Mouse (Mus musculus): ENCODE data around the gene Mal. TPM values are rescaled to one million over a fixed set of nuclear protein-coding genes. Genes with fewer than 3 reads are reported as not detected.
A peak's percentile ranks its signal among the peaks of the same experiment; 100 is the strongest.
"Not testable (repeated sequence)": the region's sequence is repeated elsewhere in the genome, so short reads cannot be mapped to it uniquely, and the experiment has no call there.

Mal gene
- polyA plus RNA-seq, 1 experiment: 113 TPM

DNA sequence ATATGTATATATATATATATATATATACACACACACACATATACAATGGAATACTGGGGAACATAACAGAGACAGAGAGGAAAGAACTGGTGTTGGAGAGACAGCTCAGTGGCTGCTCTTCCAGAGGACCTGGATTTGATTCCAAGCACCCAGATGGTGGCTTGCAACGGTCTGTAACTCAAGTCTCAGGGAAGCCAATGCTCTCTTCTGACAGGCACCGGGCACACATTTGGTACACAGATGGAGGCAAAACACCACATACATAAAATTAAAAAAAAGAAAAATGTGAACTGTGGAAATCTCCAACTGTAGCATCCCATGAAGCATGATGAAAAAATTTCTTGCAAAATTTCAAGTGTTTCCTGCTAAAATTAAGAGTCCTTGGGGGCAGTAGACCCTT, 31.7 kb downstream of the Mal start:
- DNase-seq (ENCODE audit: low spot score): no peak

DNA sequence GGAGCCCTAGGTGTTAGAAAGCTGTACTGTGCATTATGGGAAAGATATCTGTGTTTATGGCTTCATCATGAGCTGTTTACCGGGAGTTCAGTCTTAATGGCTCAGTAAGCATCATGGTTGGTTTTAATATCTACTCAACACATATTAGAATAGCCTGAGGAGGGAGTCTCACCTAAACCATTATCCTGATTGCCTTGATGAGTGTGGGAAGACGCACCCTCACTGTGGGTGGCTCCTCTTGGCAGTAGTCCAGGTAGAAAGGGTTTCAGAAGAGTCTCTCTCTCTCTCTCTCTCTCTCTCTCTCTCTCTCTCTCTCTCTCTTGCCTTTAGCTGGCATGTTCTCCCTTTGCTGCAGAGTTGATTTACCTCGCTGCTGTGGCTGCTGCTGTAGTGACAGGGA, 34.4 kb downstream of the Mal start:
- DNase-seq (ENCODE audit: low spot score): no peak

GRCm38 (mm10) chr2:127619311-127619710, 37.2 kb downstream of the Mal start:
- DNase-seq (ENCODE audit: low spot score): no peak

DNA sequence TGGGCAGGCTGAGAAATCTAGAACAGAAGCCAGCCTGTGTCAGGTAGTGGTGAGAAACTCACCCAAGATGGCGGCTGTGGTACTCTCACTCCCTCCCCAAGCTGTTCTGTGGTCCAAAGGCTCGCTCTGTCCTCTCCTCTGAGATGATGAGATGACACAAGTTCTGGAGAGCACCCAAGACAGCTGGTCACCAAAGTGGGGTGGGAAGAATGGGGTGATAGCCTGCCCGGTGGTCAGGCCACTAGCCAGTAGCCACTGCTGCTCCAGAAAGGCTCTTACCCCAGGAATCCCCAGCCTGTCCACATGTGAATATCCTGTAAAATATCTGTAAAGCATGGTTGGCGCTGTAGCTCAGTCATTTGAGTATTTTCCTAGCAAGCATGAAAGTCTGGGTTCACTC, 44.2 kb downstream of the Mal start:
- DNase-seq (ENCODE audit: low spot score): no peak

DNA sequence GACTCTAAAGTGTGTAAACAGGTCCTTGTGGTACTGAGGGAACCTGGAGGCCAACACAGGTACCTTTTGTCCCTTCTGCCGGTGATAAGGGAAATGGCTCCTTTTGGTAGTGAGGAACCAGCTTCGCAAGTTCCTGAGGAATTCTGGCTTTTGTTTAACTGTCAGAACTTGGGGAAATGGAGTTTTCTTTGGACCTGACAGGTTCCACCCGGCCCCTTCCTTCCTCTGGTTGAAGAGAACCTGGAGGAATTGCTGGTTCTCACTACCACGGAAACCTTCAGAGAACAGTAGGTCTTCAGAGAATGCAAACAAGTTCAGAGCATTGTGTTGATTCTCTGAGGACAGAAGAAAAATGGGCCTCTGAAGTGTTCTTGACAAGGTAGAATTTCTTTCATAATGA, 45.1 kb downstream of the Mal start:
- no peak for DNase-seq (ENCODE audit: low spot score)

DNA sequence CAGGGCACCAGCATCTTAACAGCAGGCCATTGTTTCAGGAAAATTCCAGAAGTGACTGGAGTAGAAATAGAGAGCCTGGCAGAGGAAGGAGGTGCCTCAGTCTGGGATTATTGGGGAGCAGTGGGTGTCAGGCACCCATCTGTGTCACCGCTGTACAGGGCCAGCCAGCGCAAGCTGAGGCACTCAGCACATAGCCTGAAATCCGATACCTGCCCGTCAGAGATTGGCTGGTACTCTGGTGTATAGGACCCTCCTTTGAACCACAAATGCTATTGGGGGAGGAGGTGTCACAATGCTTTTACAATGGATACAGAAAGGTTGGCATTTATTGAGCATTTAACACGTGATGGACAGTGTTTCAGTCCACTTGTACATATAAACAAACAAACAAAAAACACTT, 47.5 kb downstream of the Mal start:
- no peak for DNase-seq (ENCODE audit: low spot score)

- DNase-seq (ENCODE audit: low spot score): no peak
Measured at GRCm38 (mm10) chr2:127608234-127608633, 48.3 kb downstream of the Mal start.

GRCm38 (mm10) chr2:127605203-127605602, 51.3 kb downstream of the Mal start:
- DNase-seq (ENCODE audit: low spot score): no peak

DNA sequence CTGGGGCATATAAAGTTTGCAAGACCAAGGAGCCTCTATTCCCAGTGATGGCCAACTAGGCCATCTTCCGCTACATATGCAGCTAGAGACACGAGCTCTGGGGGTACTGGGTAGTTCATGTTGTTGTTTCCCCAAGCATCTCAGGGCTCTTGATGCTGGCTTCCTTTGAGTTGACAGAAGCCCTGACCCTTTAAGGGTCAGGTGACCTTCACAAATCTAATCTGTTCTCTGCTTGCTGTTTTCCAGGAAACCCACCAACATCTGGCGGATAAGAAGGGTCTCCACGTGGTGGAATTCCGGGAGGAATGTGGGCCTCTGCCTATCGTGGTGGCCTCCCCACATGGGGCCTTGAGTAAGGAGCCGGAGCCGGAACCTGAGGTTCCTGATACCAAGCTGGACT, 53.1 kb downstream of the Mal start:
- not testable (repeated sequence) for DNase-seq (ENCODE audit: low spot score)

DNA sequence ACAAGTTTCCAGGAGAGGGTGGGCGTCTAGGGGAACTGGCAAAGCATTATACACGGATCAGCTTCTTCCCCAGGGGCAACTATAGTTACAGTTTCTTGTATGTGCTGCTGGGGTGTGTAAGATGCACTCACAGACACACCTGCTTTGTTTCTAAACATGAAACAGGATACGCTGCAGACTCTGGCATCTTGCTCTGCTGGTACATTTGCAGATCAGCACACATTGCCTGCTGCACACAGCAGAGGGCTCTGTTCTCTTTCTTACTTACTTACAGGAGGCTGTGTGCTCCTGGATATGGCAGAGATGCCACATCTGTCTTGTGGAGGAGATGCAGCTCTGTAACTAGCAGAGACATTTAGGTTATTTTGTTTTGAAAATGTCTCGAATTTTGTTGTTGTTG, 65.7 kb downstream of the Mal start:
- no peak for DNase-seq (ENCODE audit: low spot score)

DNA sequence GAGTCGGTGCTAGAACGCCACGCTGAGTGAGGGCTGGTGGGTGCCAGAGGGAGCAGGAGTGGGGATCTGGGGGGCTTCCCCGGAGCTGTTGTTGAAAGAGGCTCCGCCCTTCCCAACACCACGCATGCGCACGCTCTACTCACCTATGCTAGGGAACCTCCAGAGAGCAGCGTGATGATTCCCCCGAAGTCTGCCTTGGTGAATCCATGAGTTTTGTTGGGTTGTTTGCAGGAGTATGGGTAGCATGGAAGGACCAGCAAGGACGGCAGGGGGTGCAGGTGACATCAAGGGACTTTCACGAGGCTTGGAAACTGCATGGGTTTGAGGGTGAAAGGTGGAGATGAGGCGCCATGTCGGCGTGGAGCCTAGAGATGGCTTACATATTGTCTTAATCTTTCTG, 66.3 kb downstream of the Mal start:
- DNase-seq (ENCODE audit: low spot score): no peak

DNA sequence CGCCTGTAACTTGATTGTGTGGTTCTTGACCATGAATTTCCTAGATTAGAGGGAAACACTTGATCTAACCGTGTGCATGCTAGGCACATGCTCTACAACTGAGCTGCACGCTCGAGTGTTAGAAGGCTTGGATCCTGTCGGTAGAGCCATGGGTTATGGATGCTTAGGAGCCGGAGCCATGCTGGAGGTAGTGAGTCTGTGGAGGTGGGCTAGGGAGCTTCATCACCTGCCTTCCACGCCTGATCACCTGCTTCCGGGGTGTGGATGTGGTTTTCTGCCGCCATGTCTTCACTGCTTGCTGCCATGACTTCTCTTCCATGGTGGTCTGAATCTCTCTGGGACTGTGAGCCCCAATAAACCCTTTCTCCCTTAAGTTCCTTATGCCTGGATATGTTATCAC, 67.6 kb downstream of the Mal start:
- no peak for DNase-seq (ENCODE audit: low spot score)

DNA sequence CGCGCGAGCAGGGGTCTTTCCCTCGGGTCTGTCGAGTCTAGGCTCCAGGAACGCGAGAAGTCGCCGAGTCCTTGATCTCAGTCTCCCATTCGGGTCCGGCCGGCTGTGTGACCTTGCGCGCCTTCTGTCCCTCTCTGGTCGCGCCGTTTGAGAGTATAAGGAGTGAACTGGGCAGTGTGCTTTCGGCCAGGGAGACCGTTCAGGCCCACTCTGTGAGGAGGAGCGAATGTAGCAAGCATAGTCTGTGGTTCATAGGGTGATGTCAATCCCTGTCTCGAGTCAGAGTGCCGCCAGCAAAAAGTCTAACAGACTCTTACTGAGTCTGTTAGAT, 69.0 kb downstream of the Mal start:
- no peak for DNase-seq (ENCODE audit: low spot score)

DNA sequence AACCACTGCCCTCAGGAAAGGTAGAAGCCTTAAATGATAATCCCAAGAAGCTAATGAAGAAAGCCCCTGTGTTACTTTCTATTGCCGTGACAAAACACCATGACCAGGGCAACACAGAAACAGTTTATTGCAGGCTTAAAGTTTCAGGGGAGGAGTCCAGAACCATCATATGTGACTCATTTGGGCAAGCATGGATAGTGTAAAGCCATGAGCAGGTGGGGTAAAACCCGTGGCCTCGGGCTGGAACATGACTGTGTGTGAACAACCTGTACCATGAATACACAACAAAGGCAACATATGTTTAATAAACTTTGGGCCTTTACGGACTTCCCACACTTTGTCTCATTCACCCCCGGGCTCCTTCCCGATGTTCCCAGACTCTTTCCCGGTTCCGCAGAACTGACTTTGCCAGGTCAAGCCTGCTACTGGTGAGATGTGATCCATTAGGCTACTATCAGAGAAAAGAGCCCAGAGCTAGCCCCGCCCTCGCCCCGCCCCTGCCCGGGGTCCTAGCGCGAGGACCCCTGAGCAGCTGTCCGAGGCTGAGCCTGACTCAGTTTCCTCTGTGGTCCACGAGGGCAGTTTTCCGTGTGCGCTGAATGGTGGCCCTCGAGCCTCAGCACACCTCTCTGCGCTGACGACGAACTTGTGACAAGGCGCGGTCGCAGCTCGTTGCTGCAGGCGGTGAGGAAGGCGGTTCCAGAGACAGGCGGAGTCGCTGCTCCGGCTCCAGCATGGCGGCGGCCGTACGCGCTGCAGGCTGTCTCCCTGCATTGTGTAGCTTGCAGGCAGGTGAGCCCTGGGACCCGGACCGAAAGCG, 69.6 kb downstream of the Mal start, which contains the start of the genes Zfp661 and Mrps5:
Gene Zfp661, minus strand, starts transcription at position 401 of the 820 bp plus-strand sequence.
Gene Mrps5, plus strand, starts transcription at position 529 of the 820 bp plus-strand sequence.
- DNase-seq (ENCODE audit: low spot score): peak; percentile 81

GRCm38 (mm10) chr2:127584436-127584858, 72.0 kb downstream of the Mal start:
- DNase-seq (ENCODE audit: low spot score): peak; percentile 82

Other genes starting within 250 kb of the Mal start
- 0.24 and 0.32 TPM in 2 replicates for gene Gpat2, start 231.5 kb downstream of the Mal start, polyA plus RNA-seq (2012; rRNA removed)
- gene Fahd2a, start 212.1 kb downstream of the Mal start, polyA plus RNA-seq (2012; rRNA removed): 30.4 and 41.2 TPM in 2 replicates
- 4.2 and 4.8 TPM in 2 replicates for gene Kcnip3, start 134.6 kb downstream of the Mal start, polyA plus RNA-seq (2012; rRNA removed)
- gene Prom2, start 115.2 kb downstream of the Mal start, polyA plus RNA-seq (2012; rRNA removed): 112 and 118 TPM in 2 replicates
- 5.5 and 5.9 TPM in 2 replicates for gene Zfp661, start 69.6 kb downstream of the Mal start, polyA plus RNA-seq (2012; rRNA removed)
- gene Mrps5, start 69.5 kb downstream of the Mal start, polyA plus RNA-seq (2012; rRNA removed): 57.9 and 68.3 TPM in 2 replicates
- gene Mall, start 73.2 kb upstream of the Mal start, polyA plus RNA-seq (2012; rRNA removed): 5.3 and 5.4 TPM in 2 replicates
- 21.5 and 22.6 TPM in 2 replicates for gene Nphp1, start 132.2 kb upstream of the Mal start, polyA plus RNA-seq (2012; rRNA removed)
- gene Mtln, start 135.8 kb upstream of the Mal start, polyA plus RNA-seq (2012; rRNA removed): 85.9 and 98.5 TPM in 2 replicates
- gene Bub1, start 175.2 kb upstream of the Mal start, polyA plus RNA-seq (2012; rRNA removed): 0.74 and 0.83 TPM in 2 replicates
- gene Acoxl, start 182.2 kb upstream of the Mal start, polyA plus RNA-seq (2012; rRNA removed): 0.01 and 0.06 TPM in 2 replicates

All from urinary bladder, adult 2 months (tissue).